Comparison of ENCODE assay signal across 8 mouse cellular contexts in genomic region chr2:10049456-10049855, GRCm38 (mm10). TPM values are rescaled to one million over a fixed set of nuclear protein-coding genes. Genes with fewer than 3 reads are reported as not detected.
DNase-seq lines count a peak whose midpoint lies in the region; ATAC-seq and TF ChIP-seq lines count a peak whose summit lies in the region.

No protein-coding gene starts in this region.

- peak overlapping the region; percentile 78 for H3K4me3 ChIP-seq in heart, embryonic 13.5 days
- H3K4me3 ChIP-seq in G1E (ENCODE audit: low read depth, low read length), result peak overlapping the region; percentile 87
- H3K4me3 ChIP-seq in hindbrain, embryonic 11.5 days (ENCODE audit: low read depth, low read length), result peak overlapping the region; percentile 98

- no peaks in the 10 kb centered on the region for H3K27me3 ChIP-seq in heart, embryonic 13.5 days (replicated peaks)
- no peaks in the 10 kb centered on the region for H3K27me3 ChIP-seq in G1E (ENCODE audit: insufficient read depth, low read length)
- no peaks in the 10 kb centered on the region for H3K27me3 ChIP-seq in hindbrain, embryonic 11.5 days (ENCODE audit: control insufficient read depth, insufficient read depth, low read length)

- peak overlapping the region; percentile 89 for H3K9ac ChIP-seq in heart, embryonic 13.5 days
- H3K9ac ChIP-seq in hindbrain, embryonic 11.5 days (ENCODE audit: low read depth, low read length), result no peak overlapping the region

- DNase-seq in heart, postnatal 10 days, result no peak
- no peak for DNase-seq in G1E (ENCODE audit: low spot score)
- DNase-seq in hindbrain, embryonic 11.5 days (ENCODE audit: low spot score), result no peak
- no peak for DNase-seq in right cerebral cortex, adult 18-20 months
- no peak for DNase-seq in spleen, postnatal 10 days (ENCODE audit: low spot score in 2 of 2)
- DNase-seq in gastrocnemius, postnatal 25 days, result no peak

- peaks cover 15% of the 10 kb centered on the region for H3K4me1 ChIP-seq in heart, embryonic 13.5 days
- peaks cover 31% of the 10 kb centered on the region for H3K4me1 ChIP-seq in G1E (ENCODE audit: insufficient read depth, low read depth, low read length)
- H3K4me1 ChIP-seq in hindbrain, embryonic 11.5 days (replicated peaks; ENCODE audit: control insufficient read depth, insufficient read depth, low read length), result no peaks in the 10 kb centered on the region

- peak overlapping the region; percentile 89 for H3K4me2 ChIP-seq in heart, embryonic 13.5 days
- H3K4me2 ChIP-seq in hindbrain, embryonic 11.5 days (replicated peaks; ENCODE audit: low read depth, low read length), result peak overlapping the region; percentile 41

- WGBS in heart, embryonic 13.5 days, result 12% methylated on average over 10 of the region's 10 CpGs
- 18% methylated on average over 10 of the region's 10 CpGs for WGBS in hindbrain, embryonic 11.5 days

- intact Hi-C loops in heart, postnatal 10 days (cut with DNase I), result no loop called here

- H3K9me3 ChIP-seq in heart, embryonic 13.5 days, result no peaks in the 10 kb centered on the region
- no peaks in the 10 kb centered on the region for H3K9me3 ChIP-seq in G1E (replicated peaks)
- no peaks in the 10 kb centered on the region for H3K9me3 ChIP-seq in hindbrain, embryonic 11.5 days (ENCODE audit: control insufficient read depth, low read length)

- no peak overlapping the region for H3K27ac ChIP-seq in heart, embryonic 13.5 days (replicated peaks)
- no peak overlapping the region for H3K27ac ChIP-seq in hindbrain, embryonic 11.5 days (ENCODE audit: low read depth, low read length)

- peaks cover 8% of the 10 kb centered on the region for H3K36me3 ChIP-seq in heart, embryonic 13.5 days
- H3K36me3 ChIP-seq in G1E (replicated peaks), result peaks cover 32% of the 10 kb centered on the region
- H3K36me3 ChIP-seq in hindbrain, embryonic 11.5 days (ENCODE audit: control insufficient read depth, insufficient read depth, low read length), result no peaks in the 10 kb centered on the region

- TF ChIP-seq CTCF in G1E (IDR thresholded peaks at IDR 0.05; ENCODE audit: low read depth, low read length), result no peak

- ATAC-seq in heart, embryonic 13.5 days (ENCODE audit: extremely low read depth, insufficient number of reproducible peaks, low FRiP score, low TSS enrichment), result no peak
- ATAC-seq in G1E (ENCODE audit: extremely low read depth, insufficient number of reproducible peaks, low FRiP score, poor library complexity, severe bottlenecking), result no peak
- no peak for ATAC-seq in hindbrain, embryonic 11.5 days (ENCODE audit: low FRiP score)
- peak; percentile 10; the same call in 1 of the 2 replicates for ATAC-seq in megakaryocyte progenitor cell, adult 5-6 weeks (replicated peaks; ENCODE audit: poor library complexity)

RNA-seq across cellular contexts. Expression of gene Taf3, which starts 1.1 kb away (rescaled TPM):
- 8.0 and 8.8 TPM in 2 replicates for polyA plus RNA-seq in heart, embryonic 13.5 days (2015; fragmentation: Nextera tagmentation; extraction: Ambion mirVana)
- total RNA-seq in heart, postnatal 10 days (2021), result 1 to 10 TPM; 8.3 to 8.4 TPM
- total RNA-seq in G1E (2014; fragmentation: Nextera tagmentation), result 30.8 and 36.1 TPM in 2 replicates
- 5.5 and 6.4 TPM in 2 replicates for total RNA-seq in G1E (2017)
- polyA plus RNA-seq in G1E (2012), result 20.6 and 20.8 TPM in 2 replicates
- polyA plus RNA-seq in hindbrain, embryonic 11.5 days (2014; fragmentation: Nextera tagmentation; extraction: Ambion mirVana), result 18.3 and 18.9 TPM in 2 replicates
- 20.1 and 21.5 TPM in 2 replicates for total RNA-seq in megakaryocyte progenitor cell, adult 5-6 weeks (2015)
- 6.7 and 11.7 TPM in 2 replicates for total RNA-seq in megakaryocyte progenitor cell, adult 5-6 weeks (2017)
- total RNA-seq in gastrocnemius, postnatal 25 days (2021), result 1 to 10 TPM; 6.4 to 7.6 TPM

RNA-seq across cellular contexts. Expression of gene Atp5c1, which starts 30.9 kb away (rescaled TPM):
- polyA plus RNA-seq in heart, embryonic 13.5 days (2015; fragmentation: Nextera tagmentation; extraction: Ambion mirVana), result 1,110 and 1,235 TPM in 2 replicates
- 1,000 to 10,000 TPM; 1,250 to 1,330 TPM for total RNA-seq in heart, postnatal 10 days (2021)
- total RNA-seq in G1E (2014; fragmentation: Nextera tagmentation), result 368 and 432 TPM in 2 replicates
- total RNA-seq in G1E (2017), result 488 and 539 TPM in 2 replicates
- polyA plus RNA-seq in G1E (2012), result 23.2 and 34.2 TPM in 2 replicates
- 566 and 567 TPM in 2 replicates for polyA plus RNA-seq in hindbrain, embryonic 11.5 days (2014; fragmentation: Nextera tagmentation; extraction: Ambion mirVana)
- 559 and 601 TPM in 2 replicates for total RNA-seq in megakaryocyte progenitor cell, adult 5-6 weeks (2015)
- total RNA-seq in megakaryocyte progenitor cell, adult 5-6 weeks (2017), result 468 and 493 TPM in 2 replicates
- total RNA-seq in gastrocnemius, postnatal 25 days (2021), result 100 to 1,000 TPM; 828 to 842 TPM

RNA-seq across cellular contexts. Expression of gene Kin, which starts 30.9 kb away (rescaled TPM):
- polyA plus RNA-seq in heart, embryonic 13.5 days (2015; fragmentation: Nextera tagmentation; extraction: Ambion mirVana), result 17.7 and 18.2 TPM in 2 replicates
- total RNA-seq in heart, postnatal 10 days (2021), result 10 to 100 TPM; 10.3 to 11.3 TPM
- 25.5 and 35.5 TPM in 2 replicates for total RNA-seq in G1E (2014; fragmentation: Nextera tagmentation)
- 33.0 and 44.7 TPM in 2 replicates for total RNA-seq in G1E (2017)
- polyA plus RNA-seq in G1E (2012), result 2.5 and 5.4 TPM in 2 replicates
- polyA plus RNA-seq in hindbrain, embryonic 11.5 days (2014; fragmentation: Nextera tagmentation; extraction: Ambion mirVana), result 43.9 and 44.1 TPM in 2 replicates
- 23.0 and 27.1 TPM in 2 replicates for total RNA-seq in megakaryocyte progenitor cell, adult 5-6 weeks (2015)
- total RNA-seq in megakaryocyte progenitor cell, adult 5-6 weeks (2017), result 29.6 and 34.4 TPM in 2 replicates
- total RNA-seq in gastrocnemius, postnatal 25 days (2021), result 1 to 10 TPM; 5.0 to 6.1 TPM
